Mouse (Mus musculus) MEL (cell line): ENCODE measurements around the gene Iqcb1. TPM values are rescaled to one million over a fixed set of nuclear protein-coding genes. Genes with fewer than 3 reads are reported as not detected.

Source experiments
- DNase-seq: peaks from one replicate; pipeline ENCODE4 v3.0.0; 2011; ENCODE audit warnings: low read depth, low spot score
- H3K27ac ChIP-seq: 2 replicates; pipeline ENCODE4 v1.5.1; 2012; ENCODE audit warnings: low read depth, mild to moderate bottlenecking, control low read depth, low read length, moderate library complexity; ENCODE audit not compliant: control insufficient read depth
- H3K27me3 ChIP-seq, 2 experiments: fragments of 150-350 bp in 1 of 2; sonication (generic) in 1 of 2; 2 replicates each; pipeline ENCODE4 v1.6.1; 2012; ENCODE audit warnings: low read length in 2 of 2, mild to moderate bottlenecking in 2 of 2, improper control_type of control experiment in 1 of 2, moderate library complexity in 1 of 2; ENCODE audit not compliant: insufficient read depth in 2 of 2, control insufficient read depth in 1 of 2
- H3K36me3 ChIP-seq, 2 experiments: 2 replicates each; pipeline ENCODE4 v1.6.1; 2012 to 2014; ENCODE audit warnings: low read length in 2 of 2, improper control_type of control experiment in 1 of 2, inconsistent platforms in 1 of 2, mild to moderate bottlenecking in 1 of 2; ENCODE audit not compliant: insufficient read depth in 2 of 2, control insufficient read depth in 1 of 2
- H3K4me1 ChIP-seq, 2 experiments: fragments of 150-350 bp in 1 of 2; sonication (generic) in 1 of 2; 2 replicates each; pipeline ENCODE4 v1.6.1; 2012; ENCODE audit warnings: low read length in 2 of 2, improper control_type of control experiment in 1 of 2, mild to moderate bottlenecking in 1 of 2; ENCODE audit not compliant: insufficient read depth in 2 of 2, control insufficient read depth in 1 of 2
- H3K4me3 ChIP-seq, 2 experiments: fragments of 150-350 bp in 1 of 2; sonication (generic) in 1 of 2; 2 replicates each; pipeline ENCODE4 v1.5.1; 2012; ENCODE audit warnings: low read depth in 2 of 2, low read length in 2 of 2, mild to moderate bottlenecking in 2 of 2, moderate library complexity in 2 of 2, control low read depth in 1 of 2, improper control_type of control experiment in 1 of 2; ENCODE audit not compliant: control insufficient read depth in 1 of 2, insufficient read depth in 1 of 2
- H3K79me2 ChIP-seq: 2 replicates; pipeline ENCODE4 v1.6.1; 2012; ENCODE audit warnings: mild to moderate bottlenecking, low read length, moderate library complexity; ENCODE audit not compliant: control insufficient read depth, poor library complexity, insufficient read depth
- H3K9ac ChIP-seq: 2 replicates; pipeline ENCODE4 v1.6.1; 2012; ENCODE audit warnings: low read depth, mild to moderate bottlenecking, control low read depth, low read length, moderate library complexity; ENCODE audit not compliant: control insufficient read depth, poor library complexity, severe bottlenecking
- H3K9me3 ChIP-seq: fragments of 150-350 bp; sonication (generic); replicated peaks from 2 replicates; pipeline ENCODE4 v1.6.1; 2012; ENCODE audit warnings: mild to moderate bottlenecking, low read length, improper control_type of control experiment, moderate library complexity; ENCODE audit not compliant: insufficient read depth
- BHLHE40 ChIP-seq: IDR thresholded peaks from 2 replicates; pipeline ENCODE4 v1.6.1; 2012; ENCODE audit warnings: low read depth, mild to moderate bottlenecking, inconsistent platforms, low read length, improper control_type of control experiment, borderline replicate concordance
- CHD2 ChIP-seq: IDR thresholded peaks from 2 replicates; pipeline ENCODE4 v1.6.1; 2011; ENCODE audit warnings: low read length, improper control_type of control experiment
- CTCF ChIP-seq, 3 experiments: IDR thresholded peaks in 2 of 3; conservative IDR thresholded peaks in 1 of 3; 2 replicates each; pipeline ENCODE4 v1.5.1; 2011 to 2012; ENCODE audit warnings: low read length in 3 of 3, low read depth in 2 of 3, mild to moderate bottlenecking in 2 of 3, improper control_type of control experiment in 1 of 3, inconsistent platforms in 1 of 3, mixed read lengths in 1 of 3, moderate library complexity in 1 of 3; ENCODE audit not compliant: control insufficient read depth in 1 of 3, insufficient read depth in 1 of 3, poor library complexity in 1 of 3, severe bottlenecking in 1 of 3
- ELF1 ChIP-seq: IDR thresholded peaks from 2 replicates; pipeline ENCODE4 v1.6.1; 2014; ENCODE audit warnings: low read depth, mild to moderate bottlenecking, inconsistent platforms, low read length, improper control_type of control experiment, moderate library complexity
- ETS1 ChIP-seq: IDR thresholded peaks from 2 replicates; pipeline ENCODE4 v1.6.1; 2012; ENCODE audit warnings: low read depth, mild to moderate bottlenecking, inconsistent platforms, low read length, improper control_type of control experiment, moderate library complexity
- GATA1 ChIP-seq: IDR thresholded peaks from 2 replicates; pipeline ENCODE4 v1.6.1; 2011; ENCODE audit warnings: low read depth, low read length, improper control_type of control experiment
- HCFC1 ChIP-seq: IDR thresholded peaks from 2 replicates; pipeline ENCODE4 v1.6.1; 2012; ENCODE audit warnings: low read depth, mild to moderate bottlenecking, inconsistent platforms, low read length, improper control_type of control experiment, moderate library complexity
- JUND ChIP-seq: IDR thresholded peaks from 2 replicates; pipeline ENCODE4 v1.6.1; 2011; ENCODE audit warnings: low read depth, mild to moderate bottlenecking, improper control_type of control experiment, low read length
- MAX ChIP-seq: IDR thresholded peaks from 2 replicates; pipeline ENCODE4 v1.6.1; 2011; ENCODE audit warnings: low read length, improper control_type of control experiment
- MEF2A ChIP-seq: IDR thresholded peaks from 2 replicates; pipeline ENCODE4 v1.6.1; 2014; ENCODE audit warnings: low read depth, mild to moderate bottlenecking, inconsistent platforms, low read length, improper control_type of control experiment; ENCODE audit not compliant: poor library complexity, insufficient replicate concordance, severe bottlenecking; ENCODE audit errors: extremely low read depth
- MXI1 ChIP-seq: IDR thresholded peaks from 2 replicates; pipeline ENCODE4 v1.6.1; 2011; ENCODE audit warnings: mild to moderate bottlenecking, low read depth, low read length, improper control_type of control experiment
- MYB ChIP-seq: IDR thresholded peaks from 2 replicates; pipeline ENCODE4 v1.6.1; 2011; ENCODE audit warnings: mild to moderate bottlenecking, low read depth, low read length, improper control_type of control experiment
- MYC ChIP-seq: IDR thresholded peaks from 2 replicates; pipeline ENCODE4 v1.6.1; 2011; ENCODE audit warnings: low read depth, mild to moderate bottlenecking, low read length, improper control_type of control experiment, moderate library complexity
- POLR2AphosphoS5 ChIP-seq: IDR thresholded peaks from 2 replicates; pipeline ENCODE4 v1.6.1; 2012; ENCODE audit warnings: low read depth, borderline replicate concordance, mild to moderate bottlenecking, inconsistent platforms, low read length, moderate library complexity, mixed read lengths
- SIN3A ChIP-seq: IDR thresholded peaks from 2 replicates; pipeline ENCODE4 v1.6.1; 2012; ENCODE audit warnings: low read length, improper control_type of control experiment, inconsistent platforms
- SMC3 ChIP-seq: IDR thresholded peaks from 2 replicates; pipeline ENCODE4 v1.6.1; 2011; ENCODE audit warnings: low read depth, low read length, improper control_type of control experiment
- TAL1 ChIP-seq: IDR thresholded peaks from 2 replicates; pipeline ENCODE4 v1.6.1; 2012; ENCODE audit warnings: mild to moderate bottlenecking, inconsistent platforms, low read length, moderate library complexity, mixed read lengths
- TCF12 ChIP-seq: IDR thresholded peaks from 2 replicates; pipeline ENCODE4 v1.6.1; 2014; ENCODE audit warnings: low read depth, mild to moderate bottlenecking, inconsistent platforms, low read length, improper control_type of control experiment, moderate library complexity
- UBTF ChIP-seq: IDR thresholded peaks from 2 replicates; pipeline ENCODE4 v1.6.1; 2012; ENCODE audit warnings: low read depth, mild to moderate bottlenecking, inconsistent platforms, low read length, improper control_type of control experiment, moderate library complexity, borderline replicate concordance; ENCODE audit not compliant: insufficient read depth
- USF1 ChIP-seq: IDR thresholded peaks from 2 replicates; pipeline ENCODE4 v1.6.1; 2014; ENCODE audit warnings: low read depth, mild to moderate bottlenecking, inconsistent platforms, low read length, improper control_type of control experiment, moderate library complexity
- ZC3H11A ChIP-seq: IDR thresholded peaks from 2 replicates; pipeline ENCODE4 v1.6.1; 2012; ENCODE audit warnings: low read depth, mild to moderate bottlenecking, inconsistent platforms, low read length, improper control_type of control experiment
- ZMIZ1 ChIP-seq: IDR thresholded peaks from 2 replicates; pipeline ENCODE4 v1.6.1; 2012; ENCODE audit warnings: low read depth, mild to moderate bottlenecking, inconsistent platforms, low read length, improper control_type of control experiment, moderate library complexity
- ZNF384 ChIP-seq: IDR thresholded peaks from 2 replicates; pipeline ENCODE4 v1.6.1; 2012; ENCODE audit warnings: low read depth, mild to moderate bottlenecking, inconsistent platforms, low read length, improper control_type of control experiment
- polyA plus RNA-seq, 2 experiments: library from polyadenylated mRNA; stranded (reverse) in 1 of 2; unstranded in 1 of 2; fragments of >175 nt in 1 of 2; fragments of >200 nt in 1 of 2; gene quantifications; 2 replicates each; pipeline versions ENCODE4 v1.2.1 to v1.2.4; 2012; ENCODE audit warnings: low replicate concordance in 2 of 2, low read depth in 1 of 2; ENCODE audit not compliant: insufficient read length in 2 of 2, insufficient read depth in 1 of 2, missing spikeins in 1 of 2
- total RNA-seq: library from RNA; depleted of rRNA; stranded (reverse); fragments of 300-350 nt; gene quantifications from 2 replicates; pipeline ENCODE4 v1.2.3, GENCODE M21; 2012

The Iqcb1 gene
- total and polyA plus RNA-seq, 3 experiments = 8.7 to 14.2 TPM; not detected in 1

- Histone ChIP-seq H3K4me1 (no peaks in the 10 kb centered on the region), H3K27me3 (no peaks in the 10 kb centered on the region), H3K36me3 (peaks cover 0 to 2% of the 10 kb centered on the region in 2 experiments; a peak in 1 of 4 replicates), H3K4me3 (no peak overlapping the region)
- TF ChIP-seq ZMIZ1 (no peak), MEF2A (no peak), SIN3A (no peak), HCFC1 (no peak), CHD2 (no peak), ETS1 (no peak), MYC (no peak)
- TF ChIP-seq, all 39 proteins: peak for 0
- Histone ChIP-seq H3K27ac (no peak overlapping the region), H3K9me3 (no peaks in the 10 kb centered on the region), H3K79me2 (no peaks in the 10 kb centered on the region), H3K9ac (no peak overlapping the region)
- no peak for DNase-seq
Observed at GRCm38 (mm10) chr16:36918505-36918904, 90.3 kb downstream of the Iqcb1 start.

- Histone ChIP-seq H3K79me2 (no peaks in the 10 kb centered on the region), H3K27ac (no peak overlapping the region), H3K36me3 (peaks cover 0 to 2% of the 10 kb centered on the region in 2 experiments; a peak in 1 of 4 replicates), H3K27me3 (no peaks in the 10 kb centered on the region), H3K4me1 (no peaks in the 10 kb centered on the region), H3K9ac (no peak overlapping the region), H3K4me3 (no peak overlapping the region), H3K9me3 (no peaks in the 10 kb centered on the region)
- TF ChIP-seq USF1 (no peak), SMC3 (no peak), JUND (no peak), MEF2A (no peak), SIN3A (no peak), ETS1 (no peak), CTCF (IDR thresholded peaks at IDR 0.05 in 2 of 3, conservative IDR thresholded peaks at IDR 0.05 in 1 of 3; ENCODE audit: control insufficient read depth in 1 of 3, insufficient read depth in 1 of 3, low read depth in 2 of 3, low read length in 3 of 3, poor library complexity in 1 of 3, severe bottlenecking in 1 of 3) (no peak), GATA1 (no peak), BHLHE40 (no peak)
- no peak for DNase-seq
Observed at GRCm38 (mm10) chr16:36920410-36920809, 92.2 kb downstream of the Iqcb1 start.

GRCm38 (mm10) chr16:36921067-36921613, 93.0 kb downstream of the Iqcb1 start:
- Histone ChIP-seq H3K9ac (no peak overlapping the region), H3K79me2 (no peaks in the 10 kb centered on the region), H3K4me1 (no peaks in the 10 kb centered on the region), H3K27me3 (no peaks in the 10 kb centered on the region), H3K9me3 (no peaks in the 10 kb centered on the region), H3K27ac (no peak overlapping the region), H3K4me3 (no peak overlapping the region), H3K36me3 (peaks cover 0 to 2% of the 10 kb centered on the region in 2 experiments; a peak in 1 of 4 replicates)
- DNase-seq = no peak
- TF ChIP-seq UBTF (no peak), TAL1 (no peak), ZMIZ1 (no peak), ZC3H11A (no peak), ZNF384 (no peak), MYB (no peak), GATA1 (no peak), ETS1 (no peak), MYC (no peak), POLR2AphosphoS5 (no peak), USF1 (no peak), ELF1 (no peak), TCF12 (no peak), MEF2A (no peak), MXI1 (no peak), CTCF (IDR thresholded peaks at IDR 0.05 in 2 of 3, conservative IDR thresholded peaks at IDR 0.05 in 1 of 3; ENCODE audit: control insufficient read depth in 1 of 3, insufficient read depth in 1 of 3, low read depth in 2 of 3, low read length in 3 of 3, poor library complexity in 1 of 3, severe bottlenecking in 1 of 3) (no peak), CHD2 (no peak), MAX (no peak)
